Mouse (Mus musculus): ENCODE measurements around the gene Magi2. TPM values are rescaled to one million over a fixed set of nuclear protein-coding genes. Genes with fewer than 3 reads are reported as not detected.

Magi2 gene
- polyA plus RNA-seq, 1 experiment from 2014 or later = 2.7 TPM

DNA sequence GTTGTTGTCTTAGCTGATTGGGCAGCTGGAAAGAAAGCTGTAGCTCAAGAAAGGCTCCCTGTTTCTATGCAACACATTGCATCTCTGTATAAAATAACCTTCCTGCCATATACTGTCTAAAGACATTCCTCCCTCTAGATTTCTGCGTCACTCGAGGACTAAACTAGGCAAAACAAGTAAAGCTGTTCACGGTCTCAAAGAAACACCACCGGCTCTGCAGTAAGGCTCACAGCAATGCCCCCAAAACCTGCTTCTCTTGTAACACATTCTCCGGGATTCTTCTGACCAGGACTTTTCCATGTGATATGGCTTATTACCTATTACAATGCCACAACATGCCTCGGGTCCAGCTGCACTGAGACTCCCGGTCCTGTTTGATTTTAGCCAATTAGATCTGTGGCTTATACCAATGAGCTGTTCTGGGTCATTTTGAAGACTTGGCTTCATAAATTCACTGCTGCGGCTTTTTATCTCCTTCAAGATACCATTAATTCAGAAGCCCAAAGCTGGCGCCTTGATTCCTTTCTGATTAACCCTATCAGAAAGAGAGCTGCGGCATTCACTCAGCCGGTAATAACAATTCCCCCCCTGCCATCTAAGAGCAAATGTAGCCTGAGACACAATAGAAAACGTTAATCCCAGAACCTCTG, 520.2 kb downstream of the Magi2 start:
- H3K27ac ChIP-seq (replicated peaks) = no peak overlapping the region
- ATAC-seq (ENCODE audit: extremely low read depth, insufficient number of reproducible peaks, low FRiP score, low TSS enrichment) = no peak
- no peaks in the 10 kb centered on the region for H3K4me1 ChIP-seq
- H3K4me3 ChIP-seq = no peak overlapping the region
- H3K9me3 ChIP-seq = no peaks in the 10 kb centered on the region
- H3K4me2 ChIP-seq = no peak overlapping the region
- H3K27me3 ChIP-seq (replicated peaks) = no peaks in the 10 kb centered on the region
- H3K9ac ChIP-seq = no peak overlapping the region
- WGBS = 66% methylated on average over 12 of the region's 12 CpGs
- no peaks in the 10 kb centered on the region for H3K36me3 ChIP-seq

DNA sequence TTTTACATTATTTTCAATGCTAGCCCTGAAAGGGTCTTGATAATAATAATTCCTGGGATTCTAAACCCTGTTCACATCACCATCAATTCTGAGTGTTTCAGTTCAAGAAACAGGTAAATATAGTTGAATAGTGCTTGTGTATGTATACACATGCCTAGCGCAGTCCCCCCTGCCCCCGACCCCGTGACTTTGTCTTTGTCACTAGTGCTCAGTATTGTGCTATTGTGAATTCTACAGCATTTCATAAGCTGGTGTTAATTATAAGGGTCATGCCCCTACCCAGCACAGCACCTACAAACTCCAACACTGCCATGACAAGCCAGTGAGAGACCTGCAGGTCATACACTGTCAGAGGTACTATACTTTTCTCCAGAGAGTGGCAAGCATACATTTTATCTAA, 520.8 kb downstream of the Magi2 start:
- WGBS = 91% methylated on average over 3 of the region's 3 CpGs

DNA sequence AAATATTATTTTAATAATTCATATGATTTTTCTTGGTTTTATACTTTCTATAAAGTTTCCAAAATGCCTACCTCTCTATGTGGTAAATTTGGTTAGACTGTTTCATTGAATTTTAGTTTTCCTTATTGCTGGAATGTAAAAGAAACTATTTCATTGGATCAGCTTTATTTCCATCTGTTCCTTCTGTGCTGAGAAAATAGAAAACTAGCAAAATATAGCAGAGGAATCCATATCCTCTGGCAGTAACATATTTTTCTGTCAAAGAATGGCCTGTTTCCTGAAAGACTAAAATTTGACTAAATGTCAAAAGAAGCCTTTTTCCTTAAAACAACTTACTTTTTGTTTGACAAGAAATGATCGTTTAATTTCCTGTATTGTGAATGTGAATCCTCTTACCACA, 552.4 kb downstream of the Magi2 start:
- Histone ChIP-seq H3K27me3 (replicated peaks) (no peaks in the 10 kb centered on the region), H3K4me3 (no peak overlapping the region), H3K9ac (no peak overlapping the region), H3K4me2 (no peak overlapping the region), H3K36me3 (no peaks in the 10 kb centered on the region), H3K9me3 (no peaks in the 10 kb centered on the region), H3K27ac (replicated peaks) (no peak overlapping the region), H3K4me1 (no peaks in the 10 kb centered on the region)
- no peak for ATAC-seq (ENCODE audit: extremely low read depth, insufficient number of reproducible peaks, low FRiP score, low TSS enrichment)
- WGBS = 75% methylated on average over 1 of the region's 1 CpGs

More for the DNA sequence above, 520.8 kb downstream of the Magi2 start:
- no peaks in the 10 kb centered on the region for H3K9me3 ChIP-seq
- no peak overlapping the region for H3K9ac ChIP-seq
- no peak overlapping the region for H3K27ac ChIP-seq (replicated peaks)
- no peak for ATAC-seq (ENCODE audit: extremely low read depth, insufficient number of reproducible peaks, low FRiP score, low TSS enrichment)
- no peaks in the 10 kb centered on the region for H3K36me3 ChIP-seq
- no peak overlapping the region for H3K4me3 ChIP-seq
- H3K27me3 ChIP-seq (replicated peaks) = no peaks in the 10 kb centered on the region
- no peaks in the 10 kb centered on the region for H3K4me1 ChIP-seq
- H3K4me2 ChIP-seq = no peak overlapping the region

DNA sequence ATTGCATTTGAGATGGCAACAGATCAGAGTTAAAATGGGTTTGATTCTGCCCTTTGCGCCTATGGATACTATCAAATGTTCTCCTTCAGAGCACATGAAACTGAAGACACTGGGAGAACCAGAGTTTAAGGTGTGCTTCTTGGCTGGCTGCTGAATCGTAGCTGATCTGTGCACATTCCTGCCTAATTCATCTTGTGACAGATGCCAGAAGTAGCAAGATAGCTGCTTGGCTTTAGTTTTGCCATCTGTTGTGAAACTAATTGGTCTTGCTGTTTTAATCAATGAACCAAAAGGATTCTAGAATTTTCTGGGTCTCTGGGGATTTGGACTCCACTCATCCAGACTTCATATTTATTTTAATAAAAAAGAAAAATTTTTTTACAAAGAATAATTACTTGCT, 553.2 kb downstream of the Magi2 start:
- H3K9ac ChIP-seq = no peak overlapping the region
- H3K27me3 ChIP-seq (replicated peaks) = no peaks in the 10 kb centered on the region
- no peaks in the 10 kb centered on the region for H3K9me3 ChIP-seq
- no peaks in the 10 kb centered on the region for H3K4me1 ChIP-seq
- no peak overlapping the region for H3K27ac ChIP-seq (replicated peaks)
- WGBS = 64% methylated on average over 2 of the region's 2 CpGs
- no peak overlapping the region for H3K4me3 ChIP-seq
- H3K36me3 ChIP-seq = no peaks in the 10 kb centered on the region
- H3K4me2 ChIP-seq = no peak overlapping the region
- ATAC-seq (ENCODE audit: extremely low read depth, insufficient number of reproducible peaks, low FRiP score, low TSS enrichment) = no peak

DNA sequence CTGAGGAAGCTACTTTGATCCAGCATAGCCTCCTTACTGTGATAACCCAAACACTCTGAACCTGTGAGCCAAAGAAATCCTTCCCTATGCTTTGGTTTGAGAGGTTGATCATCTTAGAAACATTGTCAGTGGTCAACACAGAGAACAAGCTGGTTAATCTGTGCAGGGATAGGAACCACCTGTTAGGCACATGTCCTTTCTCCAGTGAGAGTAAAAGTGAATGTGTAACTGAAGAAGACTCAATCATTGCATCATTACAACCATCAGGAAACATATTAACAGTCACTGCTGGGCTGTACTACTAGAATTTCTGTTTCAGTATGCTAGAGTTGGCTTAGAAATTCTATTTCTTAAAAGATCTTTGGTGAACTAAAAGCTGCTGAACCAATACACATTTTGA, 558.5 kb downstream of the Magi2 start:
- Histone ChIP-seq H3K4me2 (no peak overlapping the region), H3K27ac (replicated peaks) (no peak overlapping the region), H3K9me3 (no peaks in the 10 kb centered on the region), H3K27me3 (replicated peaks) (no peaks in the 10 kb centered on the region), H3K4me1 (no peaks in the 10 kb centered on the region), H3K9ac (no peak overlapping the region), H3K4me3 (no peak overlapping the region), H3K36me3 (no peaks in the 10 kb centered on the region)
- ATAC-seq (ENCODE audit: extremely low read depth, insufficient number of reproducible peaks, low FRiP score, low TSS enrichment) = no peak

DNA sequence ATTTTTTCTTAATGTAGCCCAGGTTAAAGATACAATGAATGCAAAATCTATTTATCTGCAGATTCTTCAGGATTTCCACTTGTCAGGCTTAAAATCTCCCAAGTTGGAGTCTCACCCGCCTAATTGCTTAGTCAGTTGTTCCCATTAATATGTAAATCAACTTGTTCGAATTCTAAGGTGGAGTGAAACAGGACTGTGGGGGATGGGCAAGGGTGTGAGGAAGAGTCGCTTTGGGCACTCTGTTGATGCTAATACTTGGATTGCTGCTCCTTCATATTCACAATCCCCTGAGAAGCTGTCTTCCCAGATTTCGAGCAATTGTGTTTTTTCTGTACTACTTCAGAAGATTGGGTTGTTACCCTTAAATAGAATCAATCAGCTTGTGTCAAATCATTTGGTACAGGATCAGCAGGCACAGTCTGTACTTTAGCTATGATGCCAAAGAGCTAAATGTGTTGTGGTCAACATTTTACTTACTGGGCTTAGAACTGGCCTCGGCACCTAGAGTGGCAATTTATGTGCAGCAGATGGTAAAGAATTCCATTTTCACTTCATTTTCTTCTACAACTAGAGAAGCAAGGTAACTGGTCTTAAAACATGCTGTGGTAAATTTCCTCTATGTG, 560.8 kb downstream of the Magi2 start:
- Histone ChIP-seq H3K27me3 (replicated peaks) (no peaks in the 10 kb centered on the region), H3K9me3 (peaks cover 11% of the 10 kb centered on the region), H3K4me2 (no peak overlapping the region), H3K4me1 (no peaks in the 10 kb centered on the region), H3K9ac (no peak overlapping the region), H3K27ac (replicated peaks) (no peak overlapping the region), H3K36me3 (no peaks in the 10 kb centered on the region), H3K4me3 (no peak overlapping the region)
- no peak for ATAC-seq (ENCODE audit: extremely low read depth, insufficient number of reproducible peaks, low FRiP score, low TSS enrichment)
- 41% methylated on average over 5 of the region's 5 CpGs for WGBS

DNA sequence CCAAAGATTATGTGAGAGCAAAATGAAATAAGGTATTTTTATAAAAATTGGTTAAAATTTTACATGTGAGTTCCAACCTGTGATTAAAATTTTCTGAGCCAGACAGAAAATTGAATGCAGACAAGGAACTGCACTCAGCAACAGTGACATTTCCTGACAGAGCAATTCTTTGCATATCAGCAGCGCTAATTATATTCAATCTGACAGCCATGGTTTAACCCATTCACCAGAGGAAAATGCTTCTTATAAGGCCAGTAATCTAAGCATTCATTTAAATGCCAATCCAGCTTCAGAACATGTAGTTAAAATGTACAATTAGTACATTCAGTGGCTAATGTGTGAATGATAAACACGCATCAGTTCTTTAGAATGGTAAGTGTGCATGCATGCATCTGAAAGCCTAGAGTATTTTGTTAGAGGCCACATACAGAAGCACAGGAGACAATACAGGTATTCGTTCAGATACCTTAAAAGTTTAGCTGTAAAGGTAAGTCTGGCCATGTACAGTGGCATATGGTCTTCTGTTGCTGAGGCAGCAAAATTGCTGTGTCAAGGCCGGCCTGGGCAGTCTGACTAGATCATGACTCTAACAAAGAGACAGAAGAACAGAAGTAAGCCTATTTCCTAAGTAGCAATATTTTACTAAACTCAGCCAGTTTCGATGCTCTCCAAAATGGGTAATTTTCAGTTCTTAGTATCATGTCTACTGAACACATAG, 576.4 kb downstream of the Magi2 start:
- Histone ChIP-seq H3K27me3 (replicated peaks) (no peaks in the 10 kb centered on the region), H3K4me2 (no peak overlapping the region), H3K4me1 (no peaks in the 10 kb centered on the region), H3K9ac (no peak overlapping the region), H3K36me3 (no peaks in the 10 kb centered on the region), H3K4me3 (no peak overlapping the region), H3K9me3 (no peaks in the 10 kb centered on the region), H3K27ac (replicated peaks) (no peak overlapping the region)
- ATAC-seq (ENCODE audit: extremely low read depth, insufficient number of reproducible peaks, low FRiP score, low TSS enrichment) = no peak
- WGBS = 81% methylated on average over 5 of the region's 5 CpGs

DNA sequence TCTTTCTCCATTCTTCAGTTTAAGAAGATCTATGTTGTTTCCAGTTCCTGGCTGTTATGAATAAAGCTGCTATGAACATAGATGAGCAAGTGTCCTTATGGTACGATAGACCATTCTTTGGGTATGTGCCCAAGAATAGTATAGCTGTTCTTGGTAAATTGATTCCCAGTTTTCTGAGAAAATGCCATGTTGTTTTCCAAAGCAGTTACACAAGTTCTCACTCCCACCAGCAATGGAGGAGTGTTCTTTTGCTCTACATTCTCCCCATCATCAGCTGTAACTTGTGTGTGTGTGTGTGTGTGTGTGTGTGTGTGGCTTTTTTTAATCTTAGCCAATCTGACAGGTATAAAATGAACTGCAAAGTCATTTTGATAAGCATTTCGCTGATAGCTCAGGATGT, 595.7 kb downstream of the Magi2 start:
- WGBS = 69% methylated on average over 2 of the region's 2 CpGs
- no peak overlapping the region for H3K9ac ChIP-seq
- H3K4me3 ChIP-seq = no peak overlapping the region
- H3K27me3 ChIP-seq (replicated peaks) = no peaks in the 10 kb centered on the region
- no peak for ATAC-seq (ENCODE audit: extremely low read depth, insufficient number of reproducible peaks, low FRiP score, low TSS enrichment)
- no peak overlapping the region for H3K27ac ChIP-seq (replicated peaks)
- no peaks in the 10 kb centered on the region for H3K9me3 ChIP-seq
- H3K36me3 ChIP-seq = no peaks in the 10 kb centered on the region
- H3K4me1 ChIP-seq = no peaks in the 10 kb centered on the region
- H3K4me2 ChIP-seq = no peak overlapping the region

DNA sequence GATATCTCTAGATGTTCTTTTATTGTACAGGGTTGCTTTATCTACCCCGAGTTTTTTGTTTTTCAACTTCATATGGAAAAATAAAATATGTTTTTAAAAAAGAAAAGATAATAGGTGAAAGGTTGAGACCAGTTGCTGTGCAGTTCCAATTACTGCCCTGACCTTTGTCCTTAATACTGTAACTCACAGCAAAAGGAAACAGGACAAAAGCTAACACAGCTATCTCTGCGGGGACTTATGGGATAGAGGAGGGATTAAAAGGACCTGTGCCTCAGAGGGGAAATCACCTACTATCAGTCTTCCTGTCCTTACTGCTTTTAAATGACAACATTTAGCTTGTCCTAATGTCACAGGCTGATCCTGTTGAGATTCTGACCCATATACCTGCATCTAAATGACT, 599.1 kb downstream of the Magi2 start:
- Histone ChIP-seq H3K27ac (replicated peaks) (no peak overlapping the region), H3K27me3 (replicated peaks) (no peaks in the 10 kb centered on the region), H3K4me1 (no peaks in the 10 kb centered on the region), H3K36me3 (no peaks in the 10 kb centered on the region), H3K4me3 (no peak overlapping the region), H3K9me3 (no peaks in the 10 kb centered on the region), H3K4me2 (no peak overlapping the region), H3K9ac (no peak overlapping the region)
- no peak for ATAC-seq (ENCODE audit: extremely low read depth, insufficient number of reproducible peaks, low FRiP score, low TSS enrichment)
- WGBS = 38% methylated on average over 2 of the region's 2 CpGs

DNA sequence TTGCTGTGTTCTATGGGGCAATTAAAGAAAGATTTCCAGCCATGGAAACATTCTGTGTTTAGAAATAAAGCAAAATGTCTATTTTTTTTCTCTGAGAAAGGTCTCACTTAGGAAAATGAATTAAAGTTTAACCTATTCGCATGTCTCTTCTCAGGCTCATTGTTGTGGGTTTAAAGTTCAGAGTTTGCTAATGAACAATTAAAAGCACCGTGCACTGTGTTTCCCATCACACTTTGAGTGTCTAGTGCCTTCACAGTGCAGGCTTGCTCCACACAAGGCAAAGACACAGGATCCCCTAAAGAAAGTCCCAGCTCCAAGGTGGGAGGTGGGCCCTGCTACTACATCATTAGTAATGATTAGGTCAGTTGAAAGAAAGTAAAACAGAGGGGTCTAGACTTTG, 602.5 kb downstream of the Magi2 start:
- WGBS = 74% methylated on average over 2 of the region's 2 CpGs
- H3K9me3 ChIP-seq = no peaks in the 10 kb centered on the region
- no peaks in the 10 kb centered on the region for H3K36me3 ChIP-seq
- H3K27me3 ChIP-seq (replicated peaks) = no peaks in the 10 kb centered on the region
- H3K4me3 ChIP-seq = no peak overlapping the region
- no peak overlapping the region for H3K27ac ChIP-seq (replicated peaks)
- H3K4me2 ChIP-seq = no peak overlapping the region
- no peak overlapping the region for H3K9ac ChIP-seq
- H3K4me1 ChIP-seq = no peaks in the 10 kb centered on the region
- no peak for ATAC-seq (ENCODE audit: extremely low read depth, insufficient number of reproducible peaks, low FRiP score, low TSS enrichment)

DNA sequence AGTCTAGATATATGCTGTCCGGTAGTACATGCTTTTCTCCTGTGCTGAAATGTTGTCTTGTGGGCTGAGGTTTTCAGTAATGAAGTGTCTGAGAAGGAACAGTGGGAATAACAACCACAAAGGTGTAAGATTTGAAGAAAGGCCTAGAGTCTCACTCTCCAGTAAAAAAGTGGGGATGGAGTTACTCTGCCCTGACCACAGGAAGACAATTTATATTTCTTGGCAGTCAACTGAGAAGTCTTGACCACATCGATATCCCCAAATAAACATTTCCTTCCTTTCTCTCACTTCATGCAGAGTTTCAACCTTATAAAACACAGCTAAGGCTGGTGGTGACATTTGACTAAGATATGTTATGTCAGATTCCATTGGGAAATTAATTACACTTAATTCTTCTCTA, 636.0 kb downstream of the Magi2 start:
- no peaks in the 10 kb centered on the region for H3K4me1 ChIP-seq
- H3K27ac ChIP-seq (replicated peaks) = no peak overlapping the region
- H3K27me3 ChIP-seq (replicated peaks) = no peaks in the 10 kb centered on the region
- no peak overlapping the region for H3K9ac ChIP-seq
- no peak for ATAC-seq (ENCODE audit: extremely low read depth, insufficient number of reproducible peaks, low FRiP score, low TSS enrichment)
- no peak overlapping the region for H3K4me3 ChIP-seq
- H3K9me3 ChIP-seq = no peaks in the 10 kb centered on the region
- 58% methylated on average over 2 of the region's 2 CpGs for WGBS
- no peaks in the 10 kb centered on the region for H3K36me3 ChIP-seq
- H3K4me2 ChIP-seq = no peak overlapping the region

DNA sequence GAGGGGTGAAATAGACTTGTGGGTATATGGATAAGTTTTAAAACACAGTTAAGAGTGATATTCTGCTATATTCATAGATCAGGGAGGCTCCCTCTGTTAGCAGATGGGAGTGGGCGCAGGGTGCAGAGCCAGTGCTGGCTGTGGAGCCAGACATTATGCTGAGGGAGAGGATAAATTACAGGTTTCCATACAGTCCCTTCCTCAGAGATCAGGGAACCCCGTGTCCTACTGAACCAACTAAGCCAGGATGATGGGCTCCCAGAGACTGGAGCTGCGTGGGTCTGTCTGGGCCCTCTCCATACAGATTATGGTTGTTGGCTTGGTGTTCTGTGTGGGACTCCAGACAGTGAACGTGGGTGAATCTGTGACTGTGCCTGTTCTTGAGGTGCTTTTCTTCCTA, 643.6 kb downstream of the Magi2 start:
- no peaks in the 10 kb centered on the region for H3K9me3 ChIP-seq
- H3K4me1 ChIP-seq = no peaks in the 10 kb centered on the region
- H3K4me2 ChIP-seq = no peak overlapping the region
- no peak overlapping the region for H3K27ac ChIP-seq (replicated peaks)
- H3K36me3 ChIP-seq = no peaks in the 10 kb centered on the region
- ATAC-seq (ENCODE audit: extremely low read depth, insufficient number of reproducible peaks, low FRiP score, low TSS enrichment) = no peak
- H3K27me3 ChIP-seq (replicated peaks) = no peaks in the 10 kb centered on the region
- WGBS = 82% methylated on average over 4 of the region's 4 CpGs
- H3K9ac ChIP-seq = no peak overlapping the region
- no peak overlapping the region for H3K4me3 ChIP-seq
